Comparison of ENCODE assay signal across 8 mouse cellular contexts in the genomic region with DNA sequence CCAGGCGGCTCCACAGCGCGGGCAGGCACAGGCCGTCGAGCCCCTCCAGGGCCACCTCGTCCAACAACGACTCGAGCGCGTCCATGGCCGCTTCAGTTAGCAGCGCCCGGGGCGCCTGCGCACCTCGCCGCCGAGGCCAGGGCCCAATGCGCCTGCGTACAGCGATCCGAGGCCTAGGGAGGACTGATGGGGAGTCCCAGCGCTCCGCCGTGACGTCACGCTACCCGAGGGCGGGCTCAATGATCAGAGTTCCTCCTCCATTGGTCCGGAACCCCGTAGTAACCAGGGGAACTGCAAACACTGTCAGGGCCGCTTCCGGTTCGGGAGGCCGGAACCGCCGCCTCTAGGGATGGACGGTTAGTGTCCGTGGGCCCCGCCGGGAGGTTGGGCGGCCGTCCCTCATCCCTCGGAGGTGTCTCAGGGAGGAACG. TPM values are rescaled to one million over a fixed set of nuclear protein-coding genes. Genes with fewer than 3 reads are reported as not detected.
A peak's percentile ranks its signal among the peaks of the same experiment; 100 is the strongest.
DNase-seq lines count a peak whose midpoint lies in the region; ATAC-seq and TF ChIP-seq lines count a peak whose summit lies in the region.

A gene (minus strand): TSS at position 188 of the 430 bp plus-strand sequence.
A gene (plus strand): TSS at position 296 of the 430 bp plus-strand sequence.

- H3K4me1 ChIP-seq in E14TG2a.4 (replicated peaks; ENCODE audit: low read depth, low read length) = peaks cover 37% of the 10 kb centered on the region
- peaks cover 34% of the 10 kb centered on the region for H3K4me1 ChIP-seq in forebrain, embryonic 12.5 days
- H3K4me1 ChIP-seq in heart, postnatal 0 days (ENCODE audit: control insufficient read depth, insufficient read depth) = peaks cover 27% of the 10 kb centered on the region
- peaks cover 31% of the 10 kb centered on the region for H3K4me1 ChIP-seq in liver, embryonic 16.5 days (ENCODE audit: control insufficient read depth, low read depth, low read length)
- peaks cover 45% of the 10 kb centered on the region for H3K4me1 ChIP-seq in neural tube, embryonic 13.5 days (replicated peaks)
- H3K4me1 ChIP-seq in testis, adult 2 months (ENCODE audit: control insufficient read depth, insufficient read depth, low read length) = peaks cover 2% of the 10 kb centered on the region; the same call in 1 of the 2 replicates

- peak within 1 kb of the TSS; percentile 80 for H3K4me2 ChIP-seq in forebrain, embryonic 12.5 days
- H3K4me2 ChIP-seq in heart, postnatal 0 days (ENCODE audit: low read depth, low read length) = peak within 1 kb of the TSS; percentile 92
- H3K4me2 ChIP-seq in liver, embryonic 16.5 days (ENCODE audit: low read depth, low read length) = peak within 1 kb of the TSS; percentile 96
- H3K4me2 ChIP-seq in neural tube, embryonic 13.5 days = peak within 1 kb of the TSS; percentile 91

- peak; percentile 99 for ATAC-seq in forebrain, embryonic 12.5 days (ENCODE audit: low FRiP score)
- peak; percentile 98 for ATAC-seq in heart, postnatal 0 days (ENCODE audit: insufficient read depth, low read depth)
- ATAC-seq in liver, embryonic 16.5 days (ENCODE audit: low read depth) = peak; percentile 98
- ATAC-seq in neural tube, embryonic 13.5 days (ENCODE audit: low read depth) = peak; percentile 99

- peak within 1 kb of the TSS; percentile 97 for H3K4me3 ChIP-seq in E14TG2a.4 (replicated peaks; ENCODE audit: low read length)
- peak within 1 kb of the TSS; percentile 83 for H3K4me3 ChIP-seq in forebrain, embryonic 12.5 days (replicated peaks)
- H3K4me3 ChIP-seq in heart, postnatal 0 days (ENCODE audit: low read depth, low read length) = peak within 1 kb of the TSS; percentile 80
- H3K4me3 ChIP-seq in liver, embryonic 16.5 days (ENCODE audit: low read depth, low read length) = peak within 1 kb of the TSS; percentile 94
- H3K4me3 ChIP-seq in neural tube, embryonic 13.5 days = peak within 1 kb of the TSS; percentile 82
- H3K4me3 ChIP-seq in testis, adult 2 months (ENCODE audit: control insufficient read depth, low read depth, low read length) = peak within 1 kb of the TSS; percentile 100

- H3K27ac ChIP-seq in forebrain, embryonic 12.5 days = peak within 1 kb of the TSS; percentile 91
- peak within 1 kb of the TSS; percentile 96 for H3K27ac ChIP-seq in heart, postnatal 0 days (ENCODE audit: low read depth)
- H3K27ac ChIP-seq in liver, embryonic 16.5 days (ENCODE audit: low read length) = peak within 1 kb of the TSS; percentile 88
- peak within 1 kb of the TSS; percentile 91 for H3K27ac ChIP-seq in neural tube, embryonic 13.5 days (replicated peaks)
- H3K27ac ChIP-seq in testis, adult 2 months (ENCODE audit: control insufficient read depth, insufficient read depth, low read depth, low read length) = peak within 1 kb of the TSS; percentile 97

- no peak for TF ChIP-seq EP300 in heart, postnatal 0 days (IDR thresholded peaks at IDR 0.05; ENCODE audit: low read depth)

- peak; percentile 88 for TF ChIP-seq POLR2A in testis, adult 2 months (IDR thresholded peaks at IDR 0.05; ENCODE audit: control insufficient read depth, low read depth, low read length)

- peaks cover 37% of the 10 kb centered on the region for H3K36me3 ChIP-seq in E14TG2a.4 (ENCODE audit: insufficient read depth, low read length)
- H3K36me3 ChIP-seq in forebrain, embryonic 12.5 days (replicated peaks) = peaks cover 19% of the 10 kb centered on the region
- H3K36me3 ChIP-seq in heart, postnatal 0 days (replicated peaks; ENCODE audit: control insufficient read depth, insufficient read depth, low read length) = peaks cover 13% of the 10 kb centered on the region
- H3K36me3 ChIP-seq in liver, embryonic 16.5 days (ENCODE audit: control insufficient read depth, insufficient read depth) = peaks cover 6% of the 10 kb centered on the region
- H3K36me3 ChIP-seq in neural tube, embryonic 13.5 days = peaks cover 16% of the 10 kb centered on the region
- H3K36me3 ChIP-seq in testis, adult 2 months (ENCODE audit: control insufficient read depth, insufficient read depth, low read length) = peaks cover 3% of the 10 kb centered on the region

- H3K9me3 ChIP-seq in E14TG2a.4 (ENCODE audit: low read length) = no peaks in the 10 kb centered on the region
- H3K9me3 ChIP-seq in forebrain, embryonic 12.5 days = no peaks in the 10 kb centered on the region
- H3K9me3 ChIP-seq in heart, postnatal 0 days (replicated peaks; ENCODE audit: control insufficient read depth, low read length) = no peaks in the 10 kb centered on the region
- H3K9me3 ChIP-seq in liver, embryonic 16.5 days (replicated peaks; ENCODE audit: control insufficient read depth, low read length) = no peaks in the 10 kb centered on the region
- H3K9me3 ChIP-seq in neural tube, embryonic 13.5 days = no peaks in the 10 kb centered on the region

- WGBS in forebrain, embryonic 12.5 days = under 1% methylated on average over 45 of the region's 45 CpGs
- WGBS in heart, postnatal 0 days = under 1% methylated on average over 45 of the region's 45 CpGs
- 0% methylated on average over 45 of the region's 45 CpGs for WGBS in liver, embryonic 16.5 days (ENCODE audit: insufficient replicate concordance)
- WGBS in neural tube, embryonic 13.5 days = under 1% methylated on average over 45 of the region's 45 CpGs

- DNase-seq in c-Kit-positive CD71-positive TER-119-positive erythroid progenitor cells, embryonic 14.5 days (ENCODE audit: low spot score) = peak; percentile 98
- peak; percentile 99 for DNase-seq in heart, postnatal 0 days (ENCODE audit: low spot score)
- DNase-seq in kidney, postnatal 4 days = peak; percentile 100

- H3K9ac ChIP-seq in forebrain, embryonic 12.5 days = peak within 1 kb of the TSS; percentile 94
- peak within 1 kb of the TSS; percentile 81 for H3K9ac ChIP-seq in heart, postnatal 0 days (replicated peaks; ENCODE audit: low read depth, low read length)
- H3K9ac ChIP-seq in liver, embryonic 16.5 days (ENCODE audit: low read depth, low read length) = peak within 1 kb of the TSS; percentile 90
- H3K9ac ChIP-seq in neural tube, embryonic 13.5 days = peak within 1 kb of the TSS; percentile 91

- no peak for TF ChIP-seq CTCF in E14TG2a.4 (conservative IDR thresholded peaks at IDR 0.05; ENCODE audit: low read length)
- TF ChIP-seq CTCF in heart, postnatal 0 days (IDR thresholded peaks at IDR 0.05; ENCODE audit: low read depth) = no peak
- no peak for TF ChIP-seq CTCF in testis, adult 2 months (IDR thresholded peaks at IDR 0.05; ENCODE audit: control insufficient read depth, insufficient read depth, insufficient replicate concordance, low read depth, low read length)

- no peaks in the 10 kb centered on the region for H3K27me3 ChIP-seq in E14TG2a.4 (ENCODE audit: insufficient read depth, low read length)
- no peaks in the 10 kb centered on the region for H3K27me3 ChIP-seq in forebrain, embryonic 12.5 days
- no peaks in the 10 kb centered on the region for H3K27me3 ChIP-seq in heart, postnatal 0 days (ENCODE audit: control insufficient read depth, insufficient read depth, low read length)
- H3K27me3 ChIP-seq in liver, embryonic 16.5 days (ENCODE audit: control insufficient read depth, insufficient read depth, low read depth, low read length) = no peaks in the 10 kb centered on the region
- no peaks in the 10 kb centered on the region for H3K27me3 ChIP-seq in neural tube, embryonic 13.5 days
- H3K27me3 ChIP-seq in testis, adult 2 months (ENCODE audit: control insufficient read depth, insufficient read depth, low read length) = no peaks in the 10 kb centered on the region

RNA-seq across cellular contexts. Expression of the first gene that starts in this region (rescaled TPM):
- 51.4 and 53.6 TPM in 2 replicates for polyA plus RNA-seq in forebrain, embryonic 12.5 days (2016; fragmentation: Nextera tagmentation; extraction: Ambion mirVana)
- 66.6 and 70.8 TPM in 2 replicates for total RNA-seq in heart, postnatal 0 days (2014; rRNA removed; ENCODE audit: low replicate concordance)
- 14.5 and 14.9 TPM in 2 replicates for polyA plus RNA-seq in heart, postnatal 0 days (2015; fragmentation: Nextera tagmentation; extraction: Ambion mirVana)
- polyA plus RNA-seq in liver, embryonic 16.5 days (2015; fragmentation: Nextera tagmentation; extraction: Ambion mirVana) = 7.1 and 7.3 TPM in 2 replicates
- polyA plus RNA-seq in neural tube, embryonic 13.5 days (2015; fragmentation: Nextera tagmentation; extraction: Ambion mirVana) = 28.7 and 29.3 TPM in 2 replicates
- polyA plus RNA-seq in testis, adult 2 months (2012; rRNA removed) = 33.8 and 35.4 TPM in 2 replicates

RNA-seq across cellular contexts. Expression of the second gene that starts in this region (rescaled TPM):
- polyA plus RNA-seq in forebrain, embryonic 12.5 days (2016; fragmentation: Nextera tagmentation; extraction: Ambion mirVana) = 9.9 and 12.2 TPM in 2 replicates
- total RNA-seq in heart, postnatal 0 days (2014; rRNA removed; ENCODE audit: low replicate concordance) = 19.1 and 23.9 TPM in 2 replicates
- 3.4 and 4.5 TPM in 2 replicates for polyA plus RNA-seq in heart, postnatal 0 days (2015; fragmentation: Nextera tagmentation; extraction: Ambion mirVana)
- 2.0 and 2.3 TPM in 2 replicates for polyA plus RNA-seq in liver, embryonic 16.5 days (2015; fragmentation: Nextera tagmentation; extraction: Ambion mirVana)
- polyA plus RNA-seq in neural tube, embryonic 13.5 days (2015; fragmentation: Nextera tagmentation; extraction: Ambion mirVana) = 5.9 and 8.3 TPM in 2 replicates
- 56.6 and 57.7 TPM in 2 replicates for polyA plus RNA-seq in testis, adult 2 months (2012; rRNA removed)

Comparison
In these comparisons a context has a peak if more than half of its experiments do, and no peak if none do; other contexts are left out.
1. Peak in every context shown above with its lines: DNase-seq, ATAC-seq, H3K4me3 ChIP-seq and H3K27ac ChIP-seq.